ENCODE assay signal across 9 mouse cellular contexts in the genomic region with DNA sequence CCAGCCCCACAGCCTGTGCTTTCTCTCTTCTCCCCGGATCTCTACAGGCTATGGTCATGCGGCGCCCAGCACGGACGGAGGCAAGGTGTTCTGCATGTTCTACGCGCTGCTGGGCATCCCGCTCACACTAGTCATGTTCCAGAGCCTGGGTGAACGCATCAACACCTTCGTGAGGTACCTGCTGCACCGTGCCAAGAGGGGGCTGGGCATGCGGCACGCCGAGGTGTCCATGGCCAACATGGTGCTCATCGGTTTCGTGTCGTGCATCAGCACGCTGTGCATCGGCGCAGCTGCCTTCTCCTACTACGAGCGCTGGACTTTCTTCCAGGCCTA. TPM values are rescaled to one million over a fixed set of nuclear protein-coding genes. Genes with fewer than 3 reads are reported as not detected.
DNase-seq lines count a peak whose midpoint lies in the region; ATAC-seq and TF ChIP-seq lines count a peak whose summit lies in the region.
"Had no signal": no experiment of that assay in that cellular context is flagged by ENCODE, and none has a peak within 500 bp of the region (broad histone marks: within the 10 kb centered on the region; RNA-seq: fewer than 3 reads in every experiment).

No protein-coding gene starts in this region.

- H3K27ac ChIP-seq in kidney, postnatal 0 days: no peak overlapping the region
- no peak overlapping the region for H3K27ac ChIP-seq in hindbrain, embryonic 15.5 days (replicated peaks)
- H3K27ac ChIP-seq in midbrain, postnatal 0 days (ENCODE audit: low read depth, low read length): no peak overlapping the region

- H3K27me3 ChIP-seq in kidney, postnatal 0 days (ENCODE audit: insufficient read depth, low read length): peaks cover 17% of the 10 kb centered on the region
- H3K27me3 ChIP-seq in hindbrain, embryonic 15.5 days: peaks cover 25% of the 10 kb centered on the region
- peaks cover 8% of the 10 kb centered on the region for H3K27me3 ChIP-seq in midbrain, postnatal 0 days (ENCODE audit: insufficient read depth, low read length)

- peak overlapping the region; percentile 60 for H3K4me2 ChIP-seq in kidney, postnatal 0 days (ENCODE audit: low read length)
- peak overlapping the region; percentile 57 for H3K4me2 ChIP-seq in hindbrain, embryonic 15.5 days
- H3K4me2 ChIP-seq in midbrain, postnatal 0 days (ENCODE audit: low read depth, low read length, poor library complexity, severe bottlenecking): peak overlapping the region; percentile 47

- DNase-seq in adrenal gland, adult 2 months: peak; percentile 70
- DNase-seq in adrenal gland, adult 8-10 months: no peak
- no peak for DNase-seq in kidney, postnatal 0 days (ENCODE audit: low spot score)
- no peak for DNase-seq in kidney, postnatal 4 days
- no peak for DNase-seq in midbrain, postnatal 0 days (ENCODE audit: low spot score)
- DNase-seq in retina, postnatal 1 day: no peak
- DNase-seq in gastrocnemius, postnatal 4 days (ENCODE audit: low spot score in 2 of 2): no peak

- H3K9me3 ChIP-seq in kidney, postnatal 0 days (replicated peaks; ENCODE audit: low read length): no peaks in the 10 kb centered on the region
- H3K9me3 ChIP-seq in hindbrain, embryonic 15.5 days: no peaks in the 10 kb centered on the region
- no peaks in the 10 kb centered on the region for H3K9me3 ChIP-seq in midbrain, postnatal 0 days (ENCODE audit: low read length)

- no peak for TF ChIP-seq CTCF in kidney, postnatal 0 days (IDR thresholded peaks at IDR 0.05; ENCODE audit: low read depth)
- no peak for TF ChIP-seq CTCF in midbrain, postnatal 0 days (IDR thresholded peaks at IDR 0.05)

- H3K36me3 ChIP-seq in kidney, postnatal 0 days (ENCODE audit: insufficient read depth, low read length): no peaks in the 10 kb centered on the region
- no peaks in the 10 kb centered on the region for H3K36me3 ChIP-seq in hindbrain, embryonic 15.5 days
- no peaks in the 10 kb centered on the region for H3K36me3 ChIP-seq in midbrain, postnatal 0 days (ENCODE audit: insufficient read depth, low read length)

- H3K9ac ChIP-seq in kidney, postnatal 0 days (ENCODE audit: low read depth, low read length): 0 out of 2 replicates have a peak overlapping the region, but pooled peaks have one; percentile 28
- no peak overlapping the region for H3K9ac ChIP-seq in hindbrain, embryonic 15.5 days
- 0 out of 2 replicates have a peak overlapping the region, but pooled peaks have one; percentile 42 for H3K9ac ChIP-seq in midbrain, postnatal 0 days (replicated peaks; ENCODE audit: low read length, poor library complexity, severe bottlenecking)

- peak overlapping the region; percentile 29; the same call in 1 of the 2 replicates for H3K4me3 ChIP-seq in kidney, postnatal 0 days (replicated peaks; ENCODE audit: low read depth, low read length)
- peak overlapping the region; percentile 29 for H3K4me3 ChIP-seq in hindbrain, embryonic 15.5 days
- H3K4me3 ChIP-seq in midbrain, postnatal 0 days (ENCODE audit: low read depth, low read length): no peak overlapping the region
- H3K4me3 ChIP-seq: erythroblast, embryonic 14.5 days had no signal

- ATAC-seq in kidney, postnatal 0 days (replicated peaks; ENCODE audit: low FRiP score, low read depth): no peak
- ATAC-seq in hindbrain, embryonic 15.5 days (ENCODE audit: low FRiP score, low read depth): peak; percentile 43; the same call in 1 of the 2 replicates
- 0 out of 2 replicates have a peak, but pooled peaks have one; percentile 3 for ATAC-seq in midbrain, postnatal 0 days (ENCODE audit: low FRiP score)

- WGBS in kidney, postnatal 0 days: 57% methylated on average over 22 of the region's 22 CpGs
- WGBS in hindbrain, embryonic 15.5 days: 51% methylated on average over 22 of the region's 22 CpGs
- WGBS in midbrain, postnatal 0 days: 53% methylated on average over 21 of the region's 22 CpGs

- H3K4me1 ChIP-seq in kidney, postnatal 0 days (replicated peaks; ENCODE audit: insufficient read depth, low read length): peaks cover 12% of the 10 kb centered on the region; the same call in 1 of the 2 replicates
- peaks cover 18% of the 10 kb centered on the region for H3K4me1 ChIP-seq in hindbrain, embryonic 15.5 days (replicated peaks)
- peaks cover 9% of the 10 kb centered on the region; the same call in 1 of the 2 replicates for H3K4me1 ChIP-seq in midbrain, postnatal 0 days (ENCODE audit: insufficient read depth, low read length)

RNA-seq across cellular contexts. Expression of gene Slc35f6, which starts 25.9 kb away (rescaled TPM):
- 10 to 100 TPM; 49.0 to 50.9 TPM for total RNA-seq in adrenal gland, adult 2 months (2021)
- polyA plus RNA-seq in adrenal gland, adult 2 months (2012; rRNA removed): 140 and 145 TPM in 2 replicates
- total RNA-seq in adrenal gland, adult 8-10 months (2022): 10 to 100 TPM; 39.8 to 60.3 (median 49.4) TPM
- polyA plus RNA-seq in kidney, postnatal 0 days (2015; fragmentation: Nextera tagmentation; extraction: Ambion mirVana): 24.8 and 26.7 TPM in 2 replicates
- 35.1 TPM in 2 replicates for polyA plus RNA-seq in hindbrain, embryonic 15.5 days (2015; fragmentation: Nextera tagmentation; extraction: Ambion mirVana)
- 62.5 and 65.3 TPM in 2 replicates for total RNA-seq in midbrain, postnatal 0 days (2014; rRNA removed)
- 25.1 and 30.9 TPM in 2 replicates for polyA plus RNA-seq in midbrain, postnatal 0 days (2015; fragmentation: Nextera tagmentation; extraction: Ambion mirVana)
- 10 to 100 TPM; 15.6 to 15.9 TPM for total RNA-seq in gastrocnemius, postnatal 4 days (2021)

RNA-seq across cellular contexts. Expression of gene Kcnk3, which starts 33.8 kb away (rescaled TPM):
- 1,000 to 10,000 TPM; 1,225 to 1,281 TPM for total RNA-seq in adrenal gland, adult 2 months (2021)
- polyA plus RNA-seq in adrenal gland, adult 2 months (2012; rRNA removed): 6,176 and 11,313 TPM in 2 replicates
- 1,000 to 10,000 TPM; 1,385 to 1,638 (median 1,575) TPM for total RNA-seq in adrenal gland, adult 8-10 months (2022)
- polyA plus RNA-seq in kidney, postnatal 0 days (2015; fragmentation: Nextera tagmentation; extraction: Ambion mirVana): 1.8 and 2.0 TPM in 2 replicates
- polyA plus RNA-seq in hindbrain, embryonic 15.5 days (2015; fragmentation: Nextera tagmentation; extraction: Ambion mirVana): 11.7 and 12.8 TPM in 2 replicates
- 18.8 and 21.8 TPM in 2 replicates for total RNA-seq in midbrain, postnatal 0 days (2014; rRNA removed)
- polyA plus RNA-seq in midbrain, postnatal 0 days (2015; fragmentation: Nextera tagmentation; extraction: Ambion mirVana): 12.2 and 12.3 TPM in 2 replicates
- 1 to 10 TPM; 2.1 to 3.3 TPM for total RNA-seq in gastrocnemius, postnatal 4 days (2021)
- polyA plus RNA-seq: erythroblast, embryonic 14.5 days had no signal

RNA-seq across cellular contexts. Expression of gene Cenpa, which starts 44.8 kb away (rescaled TPM):
- 1 to 10 TPM; 5.1 to 6.4 TPM for total RNA-seq in adrenal gland, adult 2 months (2021)
- polyA plus RNA-seq in adrenal gland, adult 2 months (2012; rRNA removed): 10.9 and 14.5 TPM in 2 replicates
- total RNA-seq in adrenal gland, adult 8-10 months (2022): 10 to 100 TPM in 2 of 4 experiments, 1 to 10 TPM in 2; 4.3 to 11.4 (median 8.5) TPM
- polyA plus RNA-seq in kidney, postnatal 0 days (2015; fragmentation: Nextera tagmentation; extraction: Ambion mirVana): 171 and 175 TPM in 2 replicates
- 52.3 and 66.5 TPM in 2 replicates for polyA plus RNA-seq in hindbrain, embryonic 15.5 days (2015; fragmentation: Nextera tagmentation; extraction: Ambion mirVana)
- 8.9 and 9.4 TPM in 2 replicates for total RNA-seq in midbrain, postnatal 0 days (2014; rRNA removed)
- 19.6 and 22.6 TPM in 2 replicates for polyA plus RNA-seq in midbrain, postnatal 0 days (2015; fragmentation: Nextera tagmentation; extraction: Ambion mirVana)
- total RNA-seq in gastrocnemius, postnatal 4 days (2021): 10 to 100 TPM; 28.7 to 39.2 TPM

Comparison
In these comparisons a context has a peak if more than half of its experiments do, and no peak if none do; other contexts are left out.
1. RNA of gene Kcnk3, which starts 33.8 kb away (total RNA-seq): 1,385 to 1,638 TPM in adrenal gland, adult 8-10 months and 1,225 to 1,281 TPM in adrenal gland, adult 2 months; 18.8 to 21.8 TPM in midbrain, postnatal 0 days and 2.1 to 3.3 TPM in gastrocnemius, postnatal 4 days; every median in the first group is over 10 times any median in the second.
2. Peak in every context shown above with its lines, with median percentiles within 50 percentile points of each other: H3K4me2 ChIP-seq.